Mouse (Mus musculus): ENCODE results near the gene Notch1. TPM values are rescaled to one million over a fixed set of nuclear protein-coding genes. Genes with fewer than 3 reads are reported as not detected.

Notch1 gene
- total and polyA plus RNA-seq, 3 experiments, result 0.06 TPM; not detected in 2

- TF ChIP-seq CHD2 (IDR thresholded peaks at IDR 0.05; ENCODE audit: low read length), result no peak
- TF ChIP-seq RCOR1 (IDR thresholded peaks at IDR 0.05; ENCODE audit: low read depth, low read length), result no peak
- TF ChIP-seq SMC3 (IDR thresholded peaks at IDR 0.05; ENCODE audit: low read depth, low read length), result peak; percentile 40; the same call in 1 of the 2 replicates
- TF ChIP-seq CTCF (IDR thresholded peaks at IDR 0.05 in 2 of 3, conservative IDR thresholded peaks at IDR 0.05 in 1 of 3; ENCODE audit: control insufficient read depth in 1 of 3, insufficient read depth in 1 of 3, low read depth in 2 of 3, low read length in 3 of 3, poor library complexity in 1 of 3, severe bottlenecking in 1 of 3), result peak; percentile 50 to 96 (median 89); a peak in 5 of 6 replicates
- no peak for TF ChIP-seq POLR2AphosphoS5 (IDR thresholded peaks at IDR 0.05; ENCODE audit: borderline replicate concordance, low read depth, low read length)
- TF ChIP-seq ZKSCAN1 (IDR thresholded peaks at IDR 0.05; ENCODE audit: low read depth, low read length), result no peak
- no peak for TF ChIP-seq MEF2A (IDR thresholded peaks at IDR 0.05; ENCODE audit: extremely low read depth, insufficient replicate concordance, low read depth, low read length, poor library complexity, severe bottlenecking)
- no peak for TF ChIP-seq MYC (IDR thresholded peaks at IDR 0.05; ENCODE audit: low read depth, low read length)
- no peak for TF ChIP-seq ZNF384 (IDR thresholded peaks at IDR 0.05; ENCODE audit: low read depth, low read length)
- no peak for TF ChIP-seq GATA1 (IDR thresholded peaks at IDR 0.05; ENCODE audit: low read depth, low read length)
- peak; percentile 62 to 76; a peak in 3 of 4 replicates for TF ChIP-seq POLR2A (IDR thresholded peaks at IDR 0.05; ENCODE audit: control insufficient read depth in 1 of 2, insufficient read depth in 1 of 2, low read depth in 1 of 2, low read length in 2 of 2, poor library complexity in 1 of 2)
- no peak for TF ChIP-seq USF2 (IDR thresholded peaks at IDR 0.05; ENCODE audit: borderline replicate concordance in 1 of 2, insufficient read depth in 1 of 2, low read depth in 1 of 2, low read length in 2 of 2)
- no peak for TF ChIP-seq ZC3H11A (IDR thresholded peaks at IDR 0.05; ENCODE audit: low read depth, low read length)
- no peak for TF ChIP-seq NRF1 (IDR thresholded peaks at IDR 0.05; ENCODE audit: insufficient read depth, low read depth, low read length, poor library complexity, severe bottlenecking)
- TF ChIP-seq CHD1 (IDR thresholded peaks at IDR 0.05; ENCODE audit: low read depth, low read length), result no peak
Measured at GRCm38 (mm10) chr2:26408515-26409356, 107.7 kb downstream of the Notch1 start, which contains the start of gene Inpp5e (continued).

Other genes starting within 250 kb of the Notch1 start
- gene Ccdc187, start 222.1 kb downstream of the Notch1 start, total RNA-seq (2012; rRNA removed), result not detected in 2 replicates
- gene Ccdc187, start 222.1 kb downstream of the Notch1 start, polyA plus RNA-seq (2012; ENCODE audit: insufficient read depth in 1 of 2, insufficient read length in 2 of 2, low read depth in 1 of 2, low replicate concordance in 2 of 2, missing spikeins in 1 of 2), result not detected
- gene Gpsm1, start 201.1 kb downstream of the Notch1 start, total RNA-seq (2012; rRNA removed), result 1.4 and 1.7 TPM in 2 replicates
- gene Gpsm1, start 201.1 kb downstream of the Notch1 start, polyA plus RNA-seq (2012; ENCODE audit: insufficient read depth in 1 of 2, insufficient read length in 2 of 2, low read depth in 1 of 2, low replicate concordance in 2 of 2, missing spikeins in 1 of 2), result 1 to 10 TPM in 1 of 2 experiments, not detected in 1; 6.9 TPM
- gene Dnlz, start 164.6 kb downstream of the Notch1 start, total RNA-seq (2012; rRNA removed), result 17.4 and 21.8 TPM in 2 replicates
- 10 to 100 TPM in 1 of 2 experiments, not detected in 1; 27.7 TPM for gene Dnlz, start 164.6 kb downstream of the Notch1 start, polyA plus RNA-seq (2012; ENCODE audit: insufficient read depth in 1 of 2, insufficient read length in 2 of 2, low read depth in 1 of 2, low replicate concordance in 2 of 2, missing spikeins in 1 of 2)
- gene Card9, start 155.7 kb downstream of the Notch1 start, total RNA-seq (2012; rRNA removed), result 0.16 and 0.35 TPM in 2 replicates
- gene Card9, start 155.7 kb downstream of the Notch1 start, polyA plus RNA-seq (2012; ENCODE audit: insufficient read depth in 1 of 2, insufficient read length in 2 of 2, low read depth in 1 of 2, low replicate concordance in 2 of 2, missing spikeins in 1 of 2), result under 1 TPM in 1 of 2 experiments, not detected in 1; 0.72 TPM
- 40.3 and 49.3 TPM in 2 replicates for gene Snapc4, start 136.0 kb downstream of the Notch1 start, total RNA-seq (2012; rRNA removed)
- gene Snapc4, start 136.0 kb downstream of the Notch1 start, polyA plus RNA-seq (2012; ENCODE audit: insufficient read depth in 1 of 2, insufficient read length in 2 of 2, low read depth in 1 of 2, low replicate concordance in 2 of 2, missing spikeins in 1 of 2), result 10 to 100 TPM in 1 of 2 experiments, not detected in 1; 57.6 TPM
- gene Entr1, start 127.3 kb downstream of the Notch1 start, total RNA-seq (2012; rRNA removed), result 51.7 and 63.6 TPM in 2 replicates
- 10 to 100 TPM in 1 of 2 experiments, not detected in 1; 71.1 TPM for gene Entr1, start 127.3 kb downstream of the Notch1 start, polyA plus RNA-seq (2012; ENCODE audit: insufficient read depth in 1 of 2, insufficient read length in 2 of 2, low read depth in 1 of 2, low replicate concordance in 2 of 2, missing spikeins in 1 of 2)
- gene Pmpca, start 127.3 kb downstream of the Notch1 start, total RNA-seq (2012; rRNA removed), result 87.6 and 96.5 TPM in 2 replicates
- gene Pmpca, start 127.3 kb downstream of the Notch1 start, polyA plus RNA-seq (2012; ENCODE audit: insufficient read depth in 1 of 2, insufficient read length in 2 of 2, low read depth in 1 of 2, low replicate concordance in 2 of 2, missing spikeins in 1 of 2), result 100 to 1,000 TPM in 1 of 2 experiments, 10 to 100 TPM in 1; 46.4 to 166 TPM
- gene Inpp5e, start 107.5 kb downstream of the Notch1 start, total RNA-seq (2012; rRNA removed), result 9.6 and 11.2 TPM in 2 replicates
- 10 to 100 TPM in 1 of 2 experiments, not detected in 1; 17.5 TPM for gene Inpp5e, start 107.5 kb downstream of the Notch1 start, polyA plus RNA-seq (2012; ENCODE audit: insufficient read depth in 1 of 2, insufficient read length in 2 of 2, low read depth in 1 of 2, low replicate concordance in 2 of 2, missing spikeins in 1 of 2)
- gene Sec16a, start 71.4 kb downstream of the Notch1 start, total RNA-seq (2012; rRNA removed), result 20.3 and 21.4 TPM in 2 replicates
- 10 to 100 TPM in 1 of 2 experiments, not detected in 1; 38.0 TPM for gene Sec16a, start 71.4 kb downstream of the Notch1 start, polyA plus RNA-seq (2012; ENCODE audit: insufficient read depth in 1 of 2, insufficient read length in 2 of 2, low read depth in 1 of 2, low replicate concordance in 2 of 2, missing spikeins in 1 of 2)
- 73.9 and 95.4 TPM in 2 replicates for gene Egfl7, start 63.4 kb upstream of the Notch1 start, total RNA-seq (2012; rRNA removed)
- gene Egfl7, start 63.4 kb upstream of the Notch1 start, polyA plus RNA-seq (2012; ENCODE audit: insufficient read depth in 1 of 2, insufficient read length in 2 of 2, low read depth in 1 of 2, low replicate concordance in 2 of 2, missing spikeins in 1 of 2), result 100 to 1,000 TPM in 1 of 2 experiments, not detected in 1; 125 TPM
- 0.15 TPM in 1 of 2 replicates, not detected in the other for gene Gm20532, start 70.0 kb upstream of the Notch1 start, total RNA-seq (2012; rRNA removed)
- gene Gm20532, start 70.0 kb upstream of the Notch1 start, polyA plus RNA-seq (2012; ENCODE audit: insufficient read depth in 1 of 2, insufficient read length in 2 of 2, low read depth in 1 of 2, low replicate concordance in 2 of 2, missing spikeins in 1 of 2), result not detected
- gene Agpat2, start 87.8 kb upstream of the Notch1 start, total RNA-seq (2012; rRNA removed), result 21.0 and 22.3 TPM in 2 replicates
- gene Agpat2, start 87.8 kb upstream of the Notch1 start, polyA plus RNA-seq (2012; ENCODE audit: insufficient read depth in 1 of 2, insufficient read length in 2 of 2, low read depth in 1 of 2, low replicate concordance in 2 of 2, missing spikeins in 1 of 2), result 10 to 100 TPM in 1 of 2 experiments, not detected in 1; 42.4 TPM
- gene Fam69b, start 111.8 kb upstream of the Notch1 start, total RNA-seq (2012; rRNA removed), result 0.33 and 0.42 TPM in 2 replicates
- under 1 TPM in 1 of 2 experiments, not detected in 1; 0.67 TPM for gene Fam69b, start 111.8 kb upstream of the Notch1 start, polyA plus RNA-seq (2012; ENCODE audit: insufficient read depth in 1 of 2, insufficient read length in 2 of 2, low read depth in 1 of 2, low replicate concordance in 2 of 2, missing spikeins in 1 of 2)
- not detected in 2 replicates for gene Lcn4, start 154.6 kb upstream of the Notch1 start, total RNA-seq (2012; rRNA removed)
- gene Lcn4, start 154.6 kb upstream of the Notch1 start, polyA plus RNA-seq (2012; ENCODE audit: insufficient read depth in 1 of 2, insufficient read length in 2 of 2, low read depth in 1 of 2, low replicate concordance in 2 of 2, missing spikeins in 1 of 2), result not detected

Data from MEL (cell line).